Mouse (Mus musculus) cerebellum, postnatal 10 days (tissue): ENCODE results near the gene A830018L16Rik.
"Not testable (repeated sequence)": the region's sequence is repeated elsewhere in the genome, so short reads cannot be mapped to it uniquely, and the experiment has no call there.

Experiments
- DNase-seq, 2 experiments: peaks; one replicate each; pipeline ENCODE4 v3.0.0; 2021; ENCODE audit warnings: mixed read lengths in 2 of 2

A830018L16Rik gene

GRCm38 (mm10) chr1:11413894-11414556 lies at the start of gene A830018L16Rik:
TSS of gene A830018L16Rik (plus strand) at chr1:11414105.
- peak; percentile 89 to 91 for DNase-seq

GRCm38 (mm10) chr1:11385846-11386245 lies 28.1 kb upstream of the A830018L16Rik start:
- DNase-seq, result peak; percentile 4

GRCm38 (mm10) chr1:11395408-11395807 lies 18.5 kb upstream of the A830018L16Rik start:
- DNase-seq, result no peak

GRCm38 (mm10) chr1:11395996-11396736 lies 17.7 kb upstream of the A830018L16Rik start:
- DNase-seq, result no peak

- DNase-seq, result no peak
Measured at GRCm38 (mm10) chr1:11401159-11401558, 12.7 kb upstream of the A830018L16Rik start.

- no peak for DNase-seq
Measured at GRCm38 (mm10) chr1:11405527-11405926, 8.4 kb upstream of the A830018L16Rik start.

- no peak for DNase-seq
Measured at GRCm38 (mm10) chr1:11406026-11406425, 7.9 kb upstream of the A830018L16Rik start.

- peak; percentile 80 to 84 for DNase-seq
Measured at GRCm38 (mm10) chr1:11414560-11414959, 655 bp downstream of the A830018L16Rik start.

GRCm38 (mm10) chr1:11427310-11427709 lies 13.4 kb downstream of the A830018L16Rik start:
- DNase-seq, result no peak

- DNase-seq, result peak; percentile 79 to 87
Measured at GRCm38 (mm10) chr1:11458353-11458752, 44.4 kb downstream of the A830018L16Rik start.

- DNase-seq, result peak in 1 of 2 experiments; percentile 30
Measured at GRCm38 (mm10) chr1:11466325-11466724, 52.4 kb downstream of the A830018L16Rik start.

- no peak for DNase-seq
Measured at GRCm38 (mm10) chr1:11467065-11467643, 53.2 kb downstream of the A830018L16Rik start.

- no peak for DNase-seq
Measured at GRCm38 (mm10) chr1:11492936-11493335, 79.0 kb downstream of the A830018L16Rik start.

- DNase-seq, result no peak
Measured at GRCm38 (mm10) chr1:11501556-11501955, 87.7 kb downstream of the A830018L16Rik start.

GRCm38 (mm10) chr1:11549810-11550209 lies 135.9 kb downstream of the A830018L16Rik start:
- DNase-seq, result not testable (repeated sequence)

- peak; percentile 79 to 81 for DNase-seq
Measured at GRCm38 (mm10) chr1:11565309-11565708, 151.4 kb downstream of the A830018L16Rik start.

- DNase-seq, result no peak
Measured at GRCm38 (mm10) chr1:11566730-11567129, 152.8 kb downstream of the A830018L16Rik start.

- DNase-seq, result no peak
Measured at GRCm38 (mm10) chr1:11567300-11567885, 153.5 kb downstream of the A830018L16Rik start.

GRCm38 (mm10) chr1:11570274-11570673 lies 156.4 kb downstream of the A830018L16Rik start:
- DNase-seq, result no peak

GRCm38 (mm10) chr1:11573462-11573861 lies 159.6 kb downstream of the A830018L16Rik start:
- DNase-seq, result peak in 1 of 2 experiments; percentile 3

GRCm38 (mm10) chr1:11580026-11580425 lies 166.1 kb downstream of the A830018L16Rik start:
- peak; percentile 8 to 10 for DNase-seq

GRCm38 (mm10) chr1:11588305-11588704 lies 174.4 kb downstream of the A830018L16Rik start:
- DNase-seq, result no peak

- DNase-seq, result no peak
Measured at GRCm38 (mm10) chr1:11650137-11650536, 236.2 kb downstream of the A830018L16Rik start.
